Mouse (Mus musculus): ENCODE data around the gene Add1. TPM values are rescaled to one million over a fixed set of nuclear protein-coding genes. Genes with fewer than 3 reads are reported as not detected.

Add1 gene
- total and polyA plus RNA-seq, 2 experiments from 2014 or later, result 166 to 301 TPM

DNA sequence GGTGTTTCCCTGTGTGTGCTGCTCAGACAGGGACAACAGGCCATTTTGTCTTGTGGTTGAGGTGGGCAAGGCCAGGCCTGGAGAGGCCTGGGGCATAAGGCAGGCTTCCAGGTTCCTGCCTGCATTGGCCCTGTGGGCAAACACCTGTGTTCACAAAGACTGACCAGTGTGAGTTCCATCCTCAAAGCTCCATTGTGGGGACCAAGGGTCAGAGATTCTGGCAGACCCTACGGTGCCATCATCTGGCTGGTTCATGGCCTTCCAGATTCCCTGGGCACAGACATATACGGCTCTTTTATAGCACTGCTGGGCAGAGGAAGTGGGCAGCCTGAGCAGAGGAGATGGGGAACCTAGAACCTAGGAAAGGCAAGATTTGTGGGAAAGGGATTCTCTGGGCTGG lies 46.1 kb upstream of the Add1 start:
- no peak overlapping the region for H3K9ac ChIP-seq (replicated peaks; ENCODE audit: low read length, poor library complexity, severe bottlenecking)
- H3K27ac ChIP-seq (ENCODE audit: low read depth, low read length), result no peak overlapping the region
- no peak overlapping the region for H3K4me2 ChIP-seq (ENCODE audit: low read depth, low read length, poor library complexity, severe bottlenecking)
- 81% methylated on average over 2 of the region's 2 CpGs for WGBS
- H3K27me3 ChIP-seq (ENCODE audit: insufficient read depth, low read length), result no peaks in the 10 kb centered on the region; the same call in 1 of the 2 replicates
- ATAC-seq (ENCODE audit: low FRiP score) (no peak), DNase-seq (ENCODE audit: low spot score) (no peak)
- TF ChIP-seq CTCF (IDR thresholded peaks at IDR 0.05), result no peak
- H3K36me3 ChIP-seq (ENCODE audit: insufficient read depth, low read length), result no peaks in the 10 kb centered on the region
- H3K9me3 ChIP-seq (ENCODE audit: low read length), result no peaks in the 10 kb centered on the region
- no peaks in the 10 kb centered on the region for H3K4me1 ChIP-seq (ENCODE audit: insufficient read depth, low read length)
- no peak overlapping the region for H3K4me3 ChIP-seq (ENCODE audit: low read depth, low read length)

DNA sequence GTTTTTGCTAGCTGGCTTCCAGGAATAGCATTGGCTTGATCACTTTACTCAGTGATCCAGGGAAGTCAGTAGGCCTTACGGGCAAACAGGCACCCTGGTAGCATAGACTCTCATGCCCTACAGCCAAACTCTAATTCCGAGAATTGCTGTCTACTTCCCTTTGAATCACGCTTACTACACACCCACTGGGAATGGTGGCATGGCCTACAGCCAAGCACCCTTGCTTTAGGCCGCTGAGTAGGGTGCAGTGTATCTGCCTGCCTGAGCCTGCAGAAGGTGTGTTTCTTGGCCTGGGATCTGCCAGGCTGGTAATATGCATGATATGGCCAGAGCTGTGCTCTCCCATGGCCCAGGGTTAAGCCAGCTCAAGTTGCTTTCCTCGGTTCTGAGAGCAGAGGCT lies 44.7 kb upstream of the Add1 start:
- no peak for ATAC-seq (ENCODE audit: low FRiP score)
- no peaks in the 10 kb centered on the region; the same call in 1 of the 2 replicates for H3K27me3 ChIP-seq (ENCODE audit: insufficient read depth, low read length)
- 79% methylated on average over 5 of the region's 5 CpGs for WGBS

DNA sequence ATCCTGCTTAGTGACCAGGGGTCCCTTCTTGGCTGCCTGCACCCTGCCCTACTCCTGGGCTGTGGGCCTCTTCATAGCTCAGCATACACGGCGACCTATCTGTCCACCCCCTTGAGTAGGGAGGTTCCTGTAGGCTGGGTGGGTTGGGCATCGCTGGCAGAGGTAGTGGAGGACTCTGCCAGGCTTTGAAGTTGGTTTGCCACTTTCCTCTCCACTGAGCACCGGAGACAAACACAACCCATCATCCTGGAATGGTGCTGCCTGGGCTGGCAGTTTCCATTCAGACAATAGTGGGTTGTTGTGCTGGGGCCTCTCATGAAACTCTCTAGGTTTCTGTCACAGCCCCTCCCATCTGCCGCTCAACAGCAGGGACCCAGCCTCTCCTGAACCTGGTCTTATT lies 43.3 kb upstream of the Add1 start:
- Histone ChIP-seq H3K4me3 (ENCODE audit: low read depth, low read length) (no peak overlapping the region), H3K4me1 (ENCODE audit: insufficient read depth, low read length) (no peaks in the 10 kb centered on the region), H3K27me3 (ENCODE audit: insufficient read depth, low read length) (no peaks in the 10 kb centered on the region; the same call in 1 of the 2 replicates), H3K9ac (replicated peaks; ENCODE audit: low read length, poor library complexity, severe bottlenecking) (no peak overlapping the region), H3K9me3 (ENCODE audit: low read length) (no peaks in the 10 kb centered on the region), H3K4me2 (ENCODE audit: low read depth, low read length, poor library complexity, severe bottlenecking) (no peak overlapping the region), H3K36me3 (ENCODE audit: insufficient read depth, low read length) (no peaks in the 10 kb centered on the region), H3K27ac (ENCODE audit: low read depth, low read length) (no peak overlapping the region)
- ATAC-seq (ENCODE audit: low FRiP score), result no peak
- DNase-seq (ENCODE audit: low spot score), result no peak
- 80% methylated on average over 5 of the region's 5 CpGs for WGBS
- TF ChIP-seq CTCF (IDR thresholded peaks at IDR 0.05), result no peak

More for the DNA sequence above, 44.7 kb upstream of the Add1 start:
- no peak for DNase-seq (ENCODE audit: low spot score)
- TF ChIP-seq CTCF (IDR thresholded peaks at IDR 0.05), result no peak
- Histone ChIP-seq H3K9me3 (ENCODE audit: low read length) (no peaks in the 10 kb centered on the region), H3K27ac (ENCODE audit: low read depth, low read length) (no peak overlapping the region), H3K4me3 (ENCODE audit: low read depth, low read length) (no peak overlapping the region), H3K9ac (replicated peaks; ENCODE audit: low read length, poor library complexity, severe bottlenecking) (no peak overlapping the region), H3K36me3 (ENCODE audit: insufficient read depth, low read length) (no peaks in the 10 kb centered on the region), H3K4me2 (ENCODE audit: low read depth, low read length, poor library complexity, severe bottlenecking) (no peak overlapping the region), H3K4me1 (ENCODE audit: insufficient read depth, low read length) (no peaks in the 10 kb centered on the region)

DNA sequence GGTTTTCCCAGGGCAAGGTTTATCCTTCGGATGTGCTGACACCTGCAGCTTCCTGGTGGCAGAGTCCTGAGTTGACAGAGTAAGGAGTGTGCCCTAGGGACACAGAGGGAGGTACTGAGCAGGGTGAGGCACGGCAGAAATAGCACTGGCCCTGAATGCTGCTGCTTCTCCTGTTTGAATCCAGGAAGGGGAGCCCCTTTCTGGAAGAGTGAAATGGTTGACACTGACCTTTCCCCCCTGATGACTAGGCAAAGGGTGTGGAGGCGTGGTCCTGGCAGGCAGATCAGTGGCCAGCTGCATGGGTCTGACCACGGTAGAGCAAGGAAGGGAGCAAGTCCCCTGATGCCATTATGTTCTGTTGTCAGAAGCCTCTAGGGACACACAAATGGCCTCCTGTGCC lies 42.8 kb upstream of the Add1 start:
- Histone ChIP-seq H3K4me3 (ENCODE audit: low read depth, low read length) (no peak overlapping the region), H3K4me2 (ENCODE audit: low read depth, low read length, poor library complexity, severe bottlenecking) (no peak overlapping the region), H3K4me1 (ENCODE audit: insufficient read depth, low read length) (no peaks in the 10 kb centered on the region), H3K9me3 (ENCODE audit: low read length) (no peaks in the 10 kb centered on the region), H3K9ac (replicated peaks; ENCODE audit: low read length, poor library complexity, severe bottlenecking) (no peak overlapping the region), H3K27me3 (ENCODE audit: insufficient read depth, low read length) (no peaks in the 10 kb centered on the region; the same call in 1 of the 2 replicates), H3K27ac (ENCODE audit: low read depth, low read length) (no peak overlapping the region), H3K36me3 (ENCODE audit: insufficient read depth, low read length) (no peaks in the 10 kb centered on the region)
- WGBS, result 55% methylated on average over 4 of the region's 4 CpGs
- DNase-seq (ENCODE audit: low spot score) (no peak), ATAC-seq (ENCODE audit: low FRiP score) (no peak)
- no peak for TF ChIP-seq CTCF (IDR thresholded peaks at IDR 0.05)

DNA sequence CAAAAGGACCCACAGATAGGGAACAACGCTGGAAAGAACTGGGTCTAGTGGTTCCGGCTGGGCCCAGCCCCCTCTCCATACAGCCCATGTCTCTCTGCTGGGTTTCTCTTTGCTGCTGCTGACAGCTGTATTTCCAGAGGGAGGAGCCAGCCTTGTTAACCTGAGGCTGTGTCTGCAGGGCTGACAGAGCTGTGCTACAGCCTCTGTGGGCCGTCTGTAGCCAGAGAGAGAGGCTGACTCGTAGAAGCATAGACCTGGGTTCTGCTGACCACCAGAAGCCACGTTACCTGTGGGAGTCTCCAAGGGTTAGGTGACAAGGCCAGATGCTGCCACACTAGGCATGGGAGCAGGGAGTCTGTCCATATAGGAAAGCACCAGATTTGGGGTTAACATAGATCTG lies 40.4 kb upstream of the Add1 start:
- H3K9ac ChIP-seq (replicated peaks; ENCODE audit: low read length, poor library complexity, severe bottlenecking), result no peak overlapping the region
- no peak for DNase-seq (ENCODE audit: low spot score)
- TF ChIP-seq CTCF (IDR thresholded peaks at IDR 0.05), result no peak
- H3K4me2 ChIP-seq (ENCODE audit: low read depth, low read length, poor library complexity, severe bottlenecking), result no peak overlapping the region
- no peak overlapping the region for H3K4me3 ChIP-seq (ENCODE audit: low read depth, low read length)
- no peaks in the 10 kb centered on the region for H3K36me3 ChIP-seq (ENCODE audit: insufficient read depth, low read length)
- WGBS, result 78% methylated on average over 5 of the region's 5 CpGs
- H3K27me3 ChIP-seq (ENCODE audit: insufficient read depth, low read length), result no peaks in the 10 kb centered on the region
- no peaks in the 10 kb centered on the region for H3K9me3 ChIP-seq (ENCODE audit: low read length)
- H3K4me1 ChIP-seq (ENCODE audit: insufficient read depth, low read length), result no peaks in the 10 kb centered on the region
- no peak overlapping the region for H3K27ac ChIP-seq (ENCODE audit: low read depth, low read length)
- no peak for ATAC-seq (ENCODE audit: low FRiP score)

DNA sequence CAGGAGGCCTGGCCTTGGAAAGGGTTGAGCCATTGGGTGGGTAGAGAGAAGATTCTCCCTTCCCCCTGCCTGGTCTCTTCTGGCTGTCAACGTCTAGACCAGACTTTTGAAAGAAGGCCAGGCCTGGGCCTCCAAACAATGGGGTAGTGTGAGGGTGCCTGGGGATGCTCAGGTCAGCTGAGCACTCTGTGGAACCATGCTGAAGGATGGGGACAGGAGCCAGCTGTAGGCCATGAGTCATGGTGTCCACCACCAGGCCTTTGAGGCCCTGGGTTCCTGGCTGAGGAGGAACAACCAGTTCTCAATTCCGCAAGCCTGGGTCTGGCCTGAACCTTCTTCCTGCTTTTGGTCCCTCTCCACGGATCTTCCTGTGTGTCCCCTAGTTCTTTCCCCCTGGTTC lies 39.6 kb upstream of the Add1 start:
- ATAC-seq (ENCODE audit: low FRiP score) (no peak), DNase-seq (ENCODE audit: low spot score) (no peak)
- WGBS, result 72% methylated on average over 3 of the region's 3 CpGs
- TF ChIP-seq CTCF (IDR thresholded peaks at IDR 0.05), result no peak
- Histone ChIP-seq H3K4me2 (ENCODE audit: low read depth, low read length, poor library complexity, severe bottlenecking) (no peak overlapping the region), H3K4me3 (ENCODE audit: low read depth, low read length) (no peak overlapping the region), H3K9ac (replicated peaks; ENCODE audit: low read length, poor library complexity, severe bottlenecking) (no peak overlapping the region), H3K27ac (ENCODE audit: low read depth, low read length) (no peak overlapping the region), H3K4me1 (ENCODE audit: insufficient read depth, low read length) (no peaks in the 10 kb centered on the region), H3K36me3 (ENCODE audit: insufficient read depth, low read length) (no peaks in the 10 kb centered on the region), H3K9me3 (ENCODE audit: low read length) (no peaks in the 10 kb centered on the region), H3K27me3 (ENCODE audit: insufficient read depth, low read length) (no peaks in the 10 kb centered on the region)

Data from midbrain, postnatal 0 days (tissue).